In the genomic region with DNA sequence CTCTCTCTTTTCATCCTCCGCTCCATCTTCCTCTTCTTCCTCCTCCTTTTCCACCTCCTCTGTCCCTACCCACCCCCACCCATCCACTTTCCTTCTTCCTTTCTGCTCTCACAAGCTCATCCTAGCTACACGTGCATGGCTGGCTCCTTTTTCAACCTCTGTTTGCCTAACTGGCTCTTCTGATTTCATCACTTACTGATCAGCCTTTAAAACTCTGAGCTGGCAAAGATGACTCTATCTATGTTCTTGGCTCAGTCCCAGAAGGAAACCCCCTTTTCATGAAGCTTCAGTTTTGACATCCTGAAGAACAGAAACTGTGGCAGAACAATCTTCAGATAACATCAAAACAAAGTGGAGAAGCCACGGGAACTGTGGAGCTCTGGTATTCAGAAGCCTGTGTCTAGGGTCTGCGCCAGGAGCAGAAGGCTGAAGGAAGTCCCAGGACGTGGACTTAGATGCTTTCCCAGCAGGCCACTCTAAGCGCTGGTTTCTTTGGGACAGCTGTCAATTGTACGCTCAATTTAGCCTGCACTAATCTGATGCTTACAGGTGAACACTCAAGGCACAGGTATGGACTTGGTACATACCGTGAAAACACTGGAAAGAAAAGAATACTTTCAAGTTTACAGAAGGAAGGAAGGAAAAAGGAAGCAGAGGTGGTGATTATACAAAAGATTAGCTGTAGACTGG, we compare ENCODE assay signal across 31 mouse cellular contexts. TPM values are rescaled to one million over a fixed set of nuclear protein-coding genes. Genes with fewer than 3 reads are reported as not detected.
DNase-seq lines count a peak whose midpoint lies in the region; ATAC-seq lines count a peak whose summit lies in the region.
"Had no signal": no experiment of that assay in that cellular context is flagged by ENCODE, and none has a peak within 500 bp of the region (broad histone marks: within the 10 kb centered on the region; RNA-seq: fewer than 3 reads in every experiment).

No protein-coding gene starts in this region.

- no peak overlapping the region for H3K4me3 ChIP-seq in forebrain, embryonic 16.5 days (replicated peaks; ENCODE audit: low read length)
- H3K4me3 ChIP-seq: embryonic facial prominence, embryonic 10.5 days; embryonic facial prominence, embryonic 13.5 days; erythroblast, embryonic 14.5 days; forebrain, embryonic 12.5 days; forebrain, embryonic 15.5 days; heart, adult 2 months; heart, embryonic 10.5 days; heart, embryonic 13.5 days had no signal

- H3K27ac ChIP-seq in forebrain, embryonic 16.5 days (ENCODE audit: low read length): no peak overlapping the region
- H3K27ac ChIP-seq: embryonic facial prominence, embryonic 10.5 days; embryonic facial prominence, embryonic 13.5 days; forebrain, embryonic 12.5 days; forebrain, embryonic 15.5 days; heart, adult 2 months; heart, embryonic 10.5 days; heart, embryonic 13.5 days; hindbrain, embryonic 14.5 days; hindbrain, postnatal 0 days had no signal

- H3K4me2 ChIP-seq in forebrain, embryonic 16.5 days (ENCODE audit: low read length): no peak overlapping the region
- H3K4me2 ChIP-seq: embryonic facial prominence, embryonic 13.5 days; forebrain, embryonic 12.5 days; forebrain, embryonic 15.5 days; heart, embryonic 13.5 days; hindbrain, embryonic 14.5 days had no signal

- no peak overlapping the region for H3K9ac ChIP-seq in forebrain, embryonic 16.5 days (replicated peaks; ENCODE audit: low read depth, low read length)
- H3K9ac ChIP-seq: embryonic facial prominence, embryonic 13.5 days; forebrain, embryonic 12.5 days; forebrain, embryonic 15.5 days; heart, embryonic 13.5 days; hindbrain, embryonic 14.5 days had no signal

- no peaks in the 10 kb centered on the region for H3K27me3 ChIP-seq in forebrain, embryonic 16.5 days (replicated peaks; ENCODE audit: control insufficient read depth, insufficient read depth, low read length)
- H3K27me3 ChIP-seq: embryonic facial prominence, embryonic 13.5 days; forebrain, embryonic 12.5 days; forebrain, embryonic 15.5 days; heart, embryonic 13.5 days had no signal

- H3K4me1 ChIP-seq in forebrain, embryonic 16.5 days (replicated peaks; ENCODE audit: control insufficient read depth, insufficient read depth, low read length): no peaks in the 10 kb centered on the region
- H3K4me1 ChIP-seq: embryonic facial prominence, embryonic 10.5 days; embryonic facial prominence, embryonic 13.5 days; forebrain, embryonic 12.5 days; forebrain, embryonic 15.5 days; heart, embryonic 10.5 days; heart, embryonic 13.5 days had no signal

- 70% methylated on average over 8 of the region's 8 CpGs for WGBS in forebrain, embryonic 16.5 days

- peak; percentile 58 for ATAC-seq in megakaryocyte progenitor cell, adult 5-6 weeks (replicated peaks; ENCODE audit: poor library complexity)
- ATAC-seq in forebrain, embryonic 16.5 days: no peak
- ATAC-seq: CD4-positive, CD25-positive, alpha-beta regulatory T cell, adult 4 months; forebrain, embryonic 15.5 days; hindbrain, postnatal 0 days; inflammation-experienced regulatory T-cells, adult 6 months; intestine, postnatal 0 days; Patski had no signal

- no peaks in the 10 kb centered on the region for H3K9me3 ChIP-seq in forebrain, embryonic 16.5 days (ENCODE audit: control insufficient read depth, low read length)
- H3K9me3 ChIP-seq: embryonic facial prominence, embryonic 10.5 days; embryonic facial prominence, embryonic 13.5 days; forebrain, embryonic 12.5 days; forebrain, embryonic 15.5 days; heart, embryonic 10.5 days; heart, embryonic 13.5 days had no signal

- H3K36me3 ChIP-seq in forebrain, embryonic 16.5 days (ENCODE audit: control insufficient read depth, insufficient read depth): no peaks in the 10 kb centered on the region
- H3K36me3 ChIP-seq: embryonic facial prominence, embryonic 10.5 days; embryonic facial prominence, embryonic 13.5 days; forebrain, embryonic 12.5 days; forebrain, embryonic 15.5 days; heart, embryonic 10.5 days; heart, embryonic 13.5 days had no signal

- peak; percentile 30 to 54 for DNase-seq in cerebellum, postnatal 14 days
- no peak for DNase-seq in cerebellum, postnatal 36 days
- DNase-seq in 416B (ENCODE audit: low read depth) (peak; percentile 72), NIH3T3 (ENCODE audit: low read depth) (peak; percentile 8)
- DNase-seq in lung, postnatal 4 days: no peak
- DNase-seq: adrenal gland, postnatal 10 days; adrenal gland, postnatal 36 days; cerebellum, adult 11 months; embryo, embryonic 11 days; gastrocnemius, postnatal 25 days; heart, adult 2 months; heart, postnatal 14 days; heart, postnatal 4 days had no signal

RNA-seq across cellular contexts. Expression of gene Il15ra, which starts 14.7 kb away (rescaled TPM):
- 22.2 and 27.2 TPM in 2 replicates for total RNA-seq in megakaryocyte progenitor cell, adult 5-6 weeks (2015)
- total RNA-seq in megakaryocyte progenitor cell, adult 5-6 weeks (2017): 21.3 and 27.5 TPM in 2 replicates
- 0.39 and 0.80 TPM in 2 replicates for polyA plus RNA-seq in forebrain, embryonic 16.5 days (2015; fragmentation: Nextera tagmentation; extraction: Ambion mirVana)
- polyA plus RNA-seq: erythroblast, embryonic 14.5 days; forebrain, embryonic 12.5 days had no signal

RNA-seq across cellular contexts. Expression of gene Il2ra, which starts 47.7 kb away (rescaled TPM):
- not detected in 2 replicates for total RNA-seq in megakaryocyte progenitor cell, adult 5-6 weeks (2015)
- not detected in 2 replicates for total RNA-seq in megakaryocyte progenitor cell, adult 5-6 weeks (2017)
- polyA plus RNA-seq in forebrain, embryonic 16.5 days (2015; fragmentation: Nextera tagmentation; extraction: Ambion mirVana): not detected in 2 replicates
- total RNA-seq: ES-E14; heart, postnatal 4 days; hindbrain, postnatal 0 days had no signal
- polyA plus RNA-seq: C2C12; embryonic facial prominence, embryonic 10.5 days; embryonic facial prominence, embryonic 13.5 days; forebrain, embryonic 12.5 days; forebrain, embryonic 15.5 days; heart, embryonic 10.5 days; hindbrain, embryonic 11.5 days; hindbrain, embryonic 14.5 days; Patski had no signal

Comparison
In these comparisons a context has a peak if more than half of its experiments do, and no peak if none do; other contexts are left out.
1. DNase-seq: peak in cerebellum, postnatal 14 days (2 of 2), 416B (single experiment) and NIH3T3 (single experiment); none in cerebellum, postnatal 36 days (0 of 2) and lung, postnatal 4 days (0 of 2).